Mouse (Mus musculus) heart, embryonic 12.5 days (tissue): Measurements from ENCODE around the gene Nkx2-9. TPM values are rescaled to one million over a fixed set of nuclear protein-coding genes. Genes with fewer than 3 reads are reported as not detected.

ENCODE experiments used
- ATAC-seq: fragments of 200-750 bp; cut with Nextera tagmentation; 2 replicates; pipeline ENCODE4 v1.8.0; 2017; ENCODE audit warnings: moderate TSS enrichment, moderate library complexity; ENCODE audit not compliant: insufficient number of reproducible peaks, low FRiP score
- H3K27ac ChIP-seq: fragments of 300-500 bp; sonication (generic); 2 replicates; pipeline ENCODE4 v1.5.1; 2016; ENCODE audit warnings: mild to moderate bottlenecking, moderate library complexity; ENCODE audit not compliant: poor library complexity, severe bottlenecking
- H3K27me3 ChIP-seq: fragments of 300-500 bp; sonication (generic); replicated peaks from 2 replicates; pipeline ENCODE4 v1.6.1; 2016; ENCODE audit warnings: mild to moderate bottlenecking, moderate library complexity
- H3K36me3 ChIP-seq: fragments of 300-500 bp; sonication (generic); 2 replicates; pipeline ENCODE4 v1.6.1; 2016; ENCODE audit warnings: mild to moderate bottlenecking, moderate library complexity
- H3K4me1 ChIP-seq: fragments of 300-500 bp; sonication (generic); replicated peaks from 2 replicates; pipeline ENCODE4 v1.6.1; 2016; ENCODE audit warnings: mild to moderate bottlenecking
- H3K4me2 ChIP-seq: fragments of 300-500 bp; sonication (generic); 2 replicates; pipeline ENCODE4 v1.6.1; 2016; ENCODE audit warnings: mild to moderate bottlenecking, moderate library complexity
- H3K4me3 ChIP-seq: fragments of 300-500 bp; sonication (generic); 2 replicates; pipeline ENCODE4 v1.5.1; 2016; ENCODE audit warnings: mild to moderate bottlenecking
- H3K9ac ChIP-seq: fragments of 300-500 bp; sonication (generic); 2 replicates; pipeline ENCODE4 v1.6.1; 2016; ENCODE audit warnings: mild to moderate bottlenecking, moderate library complexity
- H3K9me3 ChIP-seq: fragments of 300-500 bp; sonication (generic); replicated peaks from 2 replicates; pipeline ENCODE4 v1.6.1; 2016; ENCODE audit warnings: mild to moderate bottlenecking, moderate library complexity
- WGBS: fragments of 180-500 bp; shearing (Covaris S2); methylation state at CpG from one replicate; pipeline ENCODE4 v1.1.7; 2016; 5-methylcytosine and 5-hydroxymethylcytosine counted together
- polyA plus RNA-seq: library from polyadenylated mRNA; unstranded; fragments of >200 nt; fragmentation: Nextera tagmentation; extraction: Ambion mirVana; gene quantifications from 2 replicates; pipeline ENCODE4 v1.2.1, GENCODE M21; 2016

Gene Nkx2-9
- polyA plus RNA-seq, 1 experiment from 2014 or later = 0.13 TPM

DNA sequence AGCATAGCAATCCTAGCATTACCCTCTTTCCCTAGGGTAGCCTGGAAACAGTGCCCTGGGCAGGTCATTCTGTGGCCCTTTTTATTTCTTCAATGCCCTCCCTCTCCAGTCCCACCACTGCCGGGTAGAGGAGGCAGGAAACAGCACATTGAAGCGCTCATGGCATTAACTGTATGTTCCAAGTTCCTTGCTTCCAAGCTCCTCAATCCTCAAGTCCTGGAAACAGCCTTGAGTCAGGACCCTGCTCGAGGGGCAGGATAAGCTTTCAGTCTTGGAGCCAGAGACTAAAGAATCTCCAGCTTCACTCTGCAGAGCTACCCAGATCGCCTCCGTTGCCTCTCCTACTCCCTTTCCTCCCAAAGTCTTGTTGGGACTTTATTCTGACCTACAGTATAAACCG lies 2.2 kb downstream of the Nkx2-9 start:
- Histone ChIP-seq H3K9ac (no peak overlapping the region), H3K4me3 (no peak overlapping the region), H3K27ac (no peak overlapping the region), H3K36me3 (no peaks in the 10 kb centered on the region), H3K4me2 (no peak overlapping the region), H3K9me3 (no peaks in the 10 kb centered on the region), H3K4me1 (peaks cover 32% of the 10 kb centered on the region), H3K27me3 (peaks cover 97% of the 10 kb centered on the region)
- no peak for ATAC-seq
- WGBS = 7% methylated on average over 6 of the region's 6 CpGs

DNA sequence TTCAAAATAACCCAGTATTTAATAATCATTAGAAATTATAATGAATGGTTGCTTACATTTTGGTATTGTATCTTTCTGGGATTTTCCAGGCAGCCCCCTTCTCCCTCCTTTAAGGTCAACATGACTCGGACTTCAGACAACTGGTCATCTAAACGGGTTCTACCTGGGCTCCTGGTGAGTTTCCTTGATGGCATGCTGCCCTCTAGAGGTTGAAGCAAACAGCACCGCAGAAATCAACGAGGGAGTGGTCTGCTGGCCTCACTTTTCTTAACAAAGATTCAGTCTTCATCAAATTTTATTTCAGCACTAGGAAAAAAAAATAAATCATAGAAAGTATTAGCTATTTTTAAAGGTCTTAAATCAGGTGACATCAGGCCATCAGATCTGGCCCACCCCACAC lies 21.4 kb downstream of the Nkx2-9 start:
- H3K4me1 ChIP-seq = no peaks in the 10 kb centered on the region
- no peak overlapping the region for H3K4me2 ChIP-seq
- H3K27me3 ChIP-seq = peaks cover 12% of the 10 kb centered on the region
- 4% methylated on average over 4 of the region's 4 CpGs for WGBS
- H3K9me3 ChIP-seq = no peaks in the 10 kb centered on the region
- ATAC-seq = no peak
- H3K9ac ChIP-seq = no peak overlapping the region
- H3K36me3 ChIP-seq = no peaks in the 10 kb centered on the region
- no peak overlapping the region for H3K4me3 ChIP-seq
- H3K27ac ChIP-seq = no peak overlapping the region

DNA sequence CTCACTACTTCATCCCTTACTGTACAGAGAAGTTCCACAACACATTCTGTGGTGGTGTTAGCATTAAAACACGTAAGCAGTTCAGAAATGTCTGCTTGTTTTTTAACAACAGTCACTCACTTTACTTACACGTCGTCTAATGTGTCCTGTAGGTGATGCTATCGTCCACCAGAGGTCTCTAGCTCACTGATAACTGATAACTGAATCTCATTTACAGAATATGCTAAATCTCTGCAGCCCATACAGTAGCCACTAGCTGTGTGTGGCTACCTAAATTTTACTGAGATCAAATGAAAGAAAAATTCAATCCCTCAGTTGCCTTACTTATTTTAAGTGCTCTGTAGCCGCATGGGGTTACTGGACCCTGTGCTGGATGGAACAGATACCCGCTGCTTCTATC lies 25.3 kb downstream of the Nkx2-9 start:
- no peaks in the 10 kb centered on the region for H3K36me3 ChIP-seq
- WGBS = 28% methylated on average over 6 of the region's 6 CpGs
- no peak for ATAC-seq
- H3K4me3 ChIP-seq = no peak overlapping the region
- H3K4me1 ChIP-seq = no peaks in the 10 kb centered on the region
- peaks cover 8% of the 10 kb centered on the region for H3K27me3 ChIP-seq
- H3K27ac ChIP-seq = no peak overlapping the region
- H3K9me3 ChIP-seq = no peaks in the 10 kb centered on the region
- no peak overlapping the region for H3K9ac ChIP-seq
- H3K4me2 ChIP-seq = no peak overlapping the region

Other genes with a start within 250 kb of the Nkx2-9 start
- 0.11 and 1.3 TPM in 2 replicates for gene Nkx2-1, start 76.4 kb downstream of the Nkx2-9 start, polyA plus RNA-seq
- 0.06 TPM in 1 of 2 replicates, not detected in the other for gene Pax9, start 78.5 kb upstream of the Nkx2-9 start, polyA plus RNA-seq